Mouse (Mus musculus) bone marrow macrophage, adult 2 months (primary cell): ENCODE results near the gene Egfl8.

Source experiments
- CTCF ChIP-seq: IDR thresholded peaks from 2 replicates; pipeline ENCODE4 v1.5.1; 2012; ENCODE audit warnings: low read depth, mild to moderate bottlenecking, low read length, moderate library complexity
- POLR2A ChIP-seq: IDR thresholded peaks from 2 replicates; pipeline ENCODE4 v1.6.1; 2012; ENCODE audit warnings: mild to moderate bottlenecking, low read depth, low read length, borderline replicate concordance

- TF ChIP-seq CTCF (no peak), POLR2A (no peak)
Observed at GRCm38 (mm10) chr17:34564796-34565195, 51.0 kb downstream of the Egfl8 start.
